Mouse (Mus musculus) bone marrow, adult 2 months (tissue): ENCODE data around the gene Shisal1.

Experiments used
- CTCF ChIP-seq: fragments of 200-500 bp; IDR thresholded peaks from 2 replicates; pipeline ENCODE4 v1.5.1; 2011; ENCODE audit warnings: low read length, control low read depth; ENCODE audit not compliant: control insufficient read depth, insufficient read depth
- POLR2A ChIP-seq: fragments of 200-500 bp; IDR thresholded peaks from 2 replicates; pipeline ENCODE4 v1.6.1; 2011; ENCODE audit warnings: low read depth, mild to moderate bottlenecking, control low read depth, low read length, borderline replicate concordance; ENCODE audit not compliant: control insufficient read depth

- TF ChIP-seq CTCF, result no peak
- no peak for TF ChIP-seq POLR2A
Measured at GRCm38 (mm10) chr15:84405759-84406158, 41.1 kb downstream of the Shisal1 start.
